Mouse (Mus musculus) testis, postnatal 14 days (tissue): ENCODE data around the gene Crtam.

Experiments
- DNase-seq: peaks from one replicate; pipeline ENCODE4 v3.0.0; 2021; ENCODE audit warnings: low spot score

Crtam gene

GRCm38 (mm10) chr9:41007785-41008184, 3.4 kb upstream of the Crtam start:
- DNase-seq = no peak

GRCm38 (mm10) chr9:40997116-40997779, 7.2 kb downstream of the Crtam start:
- DNase-seq = no peak

GRCm38 (mm10) chr9:40994075-40994474, 10.4 kb downstream of the Crtam start:
- DNase-seq = no peak

DNA sequence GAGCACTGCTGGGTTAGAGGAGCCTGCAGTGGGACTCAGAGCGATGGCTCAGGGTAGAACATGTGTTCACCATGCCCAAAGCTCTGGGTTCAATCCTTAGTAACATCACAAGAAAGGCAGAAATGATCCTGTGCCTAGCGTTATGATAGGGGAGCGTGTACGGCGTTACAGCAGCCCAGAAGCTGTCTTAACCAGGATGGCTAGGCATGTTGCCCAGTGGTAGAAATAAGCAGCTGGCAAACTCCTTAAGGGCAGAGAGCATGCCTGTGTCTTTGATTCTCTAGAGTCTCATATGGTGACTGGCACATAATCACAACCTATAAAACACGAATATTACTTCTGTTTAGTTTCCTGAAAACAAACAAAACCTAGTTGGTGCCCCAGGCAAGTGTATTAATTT, 12.9 kb downstream of the Crtam start:
- no peak for DNase-seq

GRCm38 (mm10) chr9:40989940-40990588, 14.4 kb downstream of the Crtam start:
- no peak for DNase-seq

GRCm38 (mm10) chr9:40984313-40984712, 20.1 kb downstream of the Crtam start:
- no peak for DNase-seq

DNA sequence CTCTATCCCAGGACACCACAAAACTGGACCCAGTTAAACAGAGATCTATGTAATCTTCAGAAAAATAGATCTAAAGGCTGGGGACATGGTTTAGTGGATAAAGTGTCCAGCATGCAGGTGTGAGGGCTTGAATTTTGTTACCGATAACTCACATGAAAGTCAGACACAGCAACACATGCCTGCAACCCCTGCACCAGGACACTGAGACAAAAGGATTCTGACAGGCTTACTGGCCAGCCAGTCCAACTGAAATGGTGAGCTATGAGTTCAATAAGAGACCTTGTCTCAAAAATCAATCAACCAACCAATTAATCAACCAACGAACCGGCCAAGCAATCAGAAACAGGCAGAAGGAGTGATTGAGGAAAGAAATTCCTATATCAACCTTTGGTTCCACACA, 20.7 kb downstream of the Crtam start:
- DNase-seq = no peak

- no peak for DNase-seq
Observed at GRCm38 (mm10) chr9:40982480-40982879, 21.9 kb downstream of the Crtam start.

DNA sequence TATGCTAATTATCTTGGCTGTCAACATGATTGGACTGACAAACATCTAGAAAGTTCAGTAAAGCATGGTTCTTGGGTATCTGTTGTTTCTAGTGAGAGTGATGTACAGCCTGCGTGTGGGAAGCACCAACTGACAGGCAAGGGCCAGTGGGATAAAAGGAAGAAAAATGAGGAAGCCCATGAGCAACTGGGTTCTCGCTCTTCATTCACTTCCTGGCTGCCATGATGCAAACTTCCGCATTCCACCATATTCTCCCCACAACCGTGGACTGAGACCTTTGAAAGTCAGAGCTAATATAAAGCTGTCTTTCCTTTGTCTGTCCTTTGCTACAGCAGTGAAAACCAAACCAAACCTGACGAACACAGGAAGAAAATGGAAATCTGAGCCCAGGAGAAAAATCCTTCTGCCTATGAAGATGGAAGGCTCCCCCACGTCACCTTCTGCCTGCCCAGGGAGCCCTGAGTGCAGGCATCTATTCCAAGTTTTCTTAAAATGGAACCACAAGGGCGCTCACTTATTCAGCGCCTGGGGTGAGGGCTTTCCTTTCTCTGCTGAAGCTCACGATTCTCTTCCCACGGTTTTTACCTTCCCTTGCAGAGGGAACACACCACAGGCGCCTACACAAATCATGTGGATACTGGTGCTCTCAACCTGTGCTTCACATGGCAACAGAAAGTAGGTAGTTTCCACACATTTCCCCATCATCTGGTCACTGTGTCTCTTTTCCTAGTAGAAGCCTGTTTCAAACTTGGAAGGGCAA, 30.2 kb downstream of the Crtam start:
- peak; percentile 15 for DNase-seq

- no peak for DNase-seq
Observed at GRCm38 (mm10) chr9:40964418-40964714, 40.1 kb downstream of the Crtam start.

DNA sequence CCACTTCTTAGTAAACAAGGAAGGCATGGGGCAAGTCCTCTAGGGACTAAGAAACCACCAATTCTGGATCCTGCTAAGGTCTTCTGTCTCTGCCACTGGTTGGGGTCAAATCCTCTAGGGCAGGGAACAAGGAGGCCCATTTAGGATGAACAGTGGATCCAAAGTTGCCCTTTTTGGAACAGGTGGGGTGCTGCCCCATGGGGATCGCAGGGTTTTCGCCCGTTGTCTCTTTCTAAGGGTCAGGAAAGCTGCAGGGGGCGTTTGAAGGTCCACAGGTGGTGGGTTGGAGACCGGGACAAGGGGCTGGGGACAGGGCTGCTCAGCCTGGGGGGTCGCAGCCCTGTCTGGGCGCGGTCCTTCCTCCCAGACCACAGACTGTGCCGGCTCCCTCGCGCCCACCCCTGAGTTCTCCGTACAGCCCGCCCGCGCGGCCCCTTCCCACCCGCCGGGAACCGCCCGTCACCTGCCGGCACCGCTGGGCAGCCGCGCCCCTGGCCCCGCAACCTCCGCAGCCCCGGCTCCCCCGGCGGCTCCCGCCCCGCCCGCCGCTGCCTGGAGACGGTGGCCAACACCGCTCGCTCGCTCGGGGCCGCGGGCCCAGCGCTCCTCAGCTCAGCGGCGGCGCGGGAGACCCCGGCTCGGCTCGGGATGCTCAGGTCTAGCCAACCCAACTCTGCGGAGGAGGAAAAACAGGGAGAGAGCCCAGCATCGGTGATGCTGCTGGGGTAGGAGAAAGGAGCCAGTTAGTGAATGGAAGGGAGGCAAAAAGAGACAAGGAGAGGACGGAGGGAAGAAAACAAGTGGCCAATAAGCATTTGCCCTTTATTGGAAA, 40.6 kb downstream of the Crtam start, which contains the start of gene Jhy:
TSS of gene Jhy (minus strand) at position 533 of the 832 bp plus-strand sequence.
- peak; percentile 9 for DNase-seq

DNA sequence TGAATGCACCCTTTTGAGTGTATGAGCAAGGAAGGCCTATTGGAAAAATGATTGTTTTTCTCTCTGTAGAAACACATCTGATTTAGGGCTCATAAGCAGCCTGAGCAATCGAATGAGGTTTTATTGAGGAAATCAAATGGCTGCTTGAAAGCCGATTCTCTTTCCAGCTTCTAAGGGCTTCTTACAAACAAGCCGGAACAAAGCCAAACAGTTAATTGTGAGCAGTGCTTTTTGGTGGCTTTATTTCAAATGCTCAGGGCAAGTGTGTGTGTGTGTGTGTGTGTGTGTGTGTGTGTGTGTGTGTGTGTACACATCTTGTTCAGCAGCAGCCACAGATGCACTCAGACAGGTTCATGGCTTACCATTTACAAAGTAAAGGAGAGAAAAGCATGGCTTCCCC, 43.0 kb downstream of the Crtam start:
- DNase-seq = no peak

DNA sequence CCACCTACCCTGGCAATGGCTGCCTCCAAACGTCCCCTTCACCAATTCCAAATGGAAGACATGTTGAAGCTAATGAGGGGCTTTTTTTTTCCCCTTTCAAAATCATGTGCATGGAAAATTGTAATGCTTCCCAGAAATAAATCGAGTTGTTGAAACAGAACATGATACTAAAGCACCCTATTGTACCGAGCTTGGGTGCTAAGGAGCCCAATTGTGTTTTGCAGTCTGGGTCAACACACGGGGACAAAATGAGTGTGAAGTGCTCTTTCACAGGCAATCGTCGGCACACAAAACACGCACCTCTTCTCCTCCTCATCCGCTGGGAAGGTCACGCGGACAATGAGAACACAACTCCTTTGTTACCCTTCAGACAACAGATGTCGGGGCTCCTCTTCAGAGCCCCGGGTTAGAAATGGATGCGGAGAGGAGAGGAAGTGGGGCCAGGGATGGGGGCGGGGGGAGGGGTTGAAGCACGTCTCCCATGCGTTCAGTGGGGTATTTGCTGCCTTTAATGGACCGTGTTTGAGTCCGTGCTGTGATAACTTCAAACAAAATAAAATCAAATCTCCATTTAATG, 55.3 kb downstream of the Crtam start:
- no peak for DNase-seq

DNA sequence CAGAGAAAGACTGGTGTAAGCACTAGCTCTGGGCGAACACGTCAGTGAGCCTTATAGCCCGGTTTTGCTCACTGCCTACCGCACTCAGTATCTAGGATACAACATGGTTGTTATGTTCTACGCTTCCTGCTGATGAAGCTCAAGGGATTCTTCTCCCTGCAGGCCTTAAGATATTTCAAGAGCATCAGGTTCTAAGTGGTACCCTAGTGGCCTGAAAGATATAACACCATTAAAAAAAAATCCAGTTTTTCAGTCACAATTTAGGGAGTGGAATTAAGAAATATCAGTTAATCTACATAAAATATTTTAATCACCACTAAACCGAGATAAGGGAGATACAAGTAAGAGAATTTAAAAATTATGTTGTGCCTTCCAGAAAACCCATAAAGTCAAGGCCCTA, 56.0 kb downstream of the Crtam start:
- no peak for DNase-seq

- DNase-seq = no peak
Observed at GRCm38 (mm10) chr9:40947131-40947530, 57.3 kb downstream of the Crtam start.

GRCm38 (mm10) chr9:40937425-40937824, 67.0 kb downstream of the Crtam start:
- DNase-seq = no peak

- DNase-seq = no peak
Observed at GRCm38 (mm10) chr9:40933323-40933722, 71.1 kb downstream of the Crtam start.

GRCm38 (mm10) chr9:40927351-40927980, 77.0 kb downstream of the Crtam start:
- no peak for DNase-seq
